ENCODE assay signal across 15 mouse cellular contexts in the genomic region with DNA sequence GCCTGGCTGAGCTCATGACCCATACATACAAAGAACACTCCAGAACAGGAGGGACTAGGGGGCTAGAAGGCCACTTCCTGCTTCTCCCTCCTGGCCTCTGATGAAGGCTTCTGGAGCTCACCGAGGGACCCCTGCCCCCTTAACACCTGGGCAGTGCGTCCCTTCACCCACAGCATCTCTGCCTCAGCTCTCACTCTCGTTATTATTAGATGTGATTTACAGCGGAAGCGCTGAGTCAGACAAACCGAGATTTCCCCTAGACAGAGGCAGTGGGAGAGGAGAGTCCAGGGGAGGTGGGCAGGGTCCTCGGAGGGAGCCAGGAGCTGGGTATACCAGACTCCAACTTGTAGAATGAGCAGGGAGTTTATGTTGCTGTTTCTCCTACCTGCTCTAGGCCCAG. TPM values are rescaled to one million over a fixed set of nuclear protein-coding genes. Genes with fewer than 3 reads are reported as not detected.
DNase-seq lines count a peak whose midpoint lies in the region; ATAC-seq and TF ChIP-seq lines count a peak whose summit lies in the region.
"Had no signal": no experiment of that assay in that cellular context is flagged by ENCODE, and none has a peak within 500 bp of the region (broad histone marks: within the 10 kb centered on the region; RNA-seq: fewer than 3 reads in every experiment).

No protein-coding gene starts in this region.

- DNase-seq in heart, adult 2 months = no peak
- peak; percentile 31 for DNase-seq in brain, embryonic 14.5 days (ENCODE audit: low read depth)
- DNase-seq in left cerebral cortex, postnatal 25 days (ENCODE audit: low spot score in 2 of 2) = no peak
- DNase-seq in left cerebral cortex, adult 8-10 months (ENCODE audit: low spot score in 2 of 2) = no peak
- DNase-seq in layer of hippocampus, postnatal 25 days (ENCODE audit: extremely low spot score in 1 of 2, low spot score in 1 of 2) = no peak
- DNase-seq: B cell, adult 2 months; gastrocnemius, adult 2 months; thymus, postnatal 14 days had no signal

- peaks cover 76% of the 10 kb centered on the region for H3K27me3 ChIP-seq in heart, embryonic 12.5 days (replicated peaks)
- no peaks in the 10 kb centered on the region for H3K27me3 ChIP-seq in heart, adult 2 months (ENCODE audit: control insufficient read depth, insufficient read depth, low read length)
- H3K27me3 ChIP-seq in hindbrain, embryonic 15.5 days = peaks cover 15% of the 10 kb centered on the region
- H3K27me3 ChIP-seq in midbrain, embryonic 15.5 days (replicated peaks) = no peaks in the 10 kb centered on the region

- 18% methylated on average over 7 of the region's 7 CpGs for WGBS in heart, embryonic 12.5 days
- 30% methylated on average over 7 of the region's 7 CpGs for WGBS in heart, adult 2 months
- 26% methylated on average over 7 of the region's 7 CpGs for WGBS in hindbrain, embryonic 15.5 days
- WGBS in midbrain, embryonic 15.5 days = 35% methylated on average over 7 of the region's 7 CpGs

- no peaks in the 10 kb centered on the region for H3K9me3 ChIP-seq in heart, embryonic 12.5 days (replicated peaks)
- H3K9me3 ChIP-seq in hindbrain, embryonic 15.5 days = no peaks in the 10 kb centered on the region
- H3K9me3 ChIP-seq in midbrain, embryonic 15.5 days = no peaks in the 10 kb centered on the region
- H3K9me3 ChIP-seq: neural tube, embryonic 12.5 days had no signal

- intact Hi-C loops in heart, adult 2 months (cut with DNase I) = loop anchor here (10.0 kb wide), 1 partner anchor 727 kb away; no protein-coding TSS in a partner anchor
- intact Hi-C loops in left cerebral cortex, postnatal 25 days (cut with DNase I) = no loop called here

- H3K27ac ChIP-seq in heart, embryonic 12.5 days (ENCODE audit: poor library complexity, severe bottlenecking) = no peak overlapping the region
- H3K27ac ChIP-seq in heart, adult 2 months = no peak overlapping the region
- peak overlapping the region; percentile 19; the same call in 1 of the 2 replicates for H3K27ac ChIP-seq in hindbrain, embryonic 15.5 days (replicated peaks)
- no peak overlapping the region for H3K27ac ChIP-seq in midbrain, embryonic 15.5 days
- H3K27ac ChIP-seq: gastrocnemius, adult 2 months; neural tube, embryonic 12.5 days had no signal

- peaks cover 20% of the 10 kb centered on the region for H3K4me1 ChIP-seq in heart, embryonic 12.5 days (replicated peaks)
- H3K4me1 ChIP-seq in heart, adult 2 months (ENCODE audit: control insufficient read depth, insufficient read depth, low read length) = no peaks in the 10 kb centered on the region
- H3K4me1 ChIP-seq in hindbrain, embryonic 15.5 days (replicated peaks) = peaks cover 44% of the 10 kb centered on the region
- H3K4me1 ChIP-seq in midbrain, embryonic 15.5 days = peaks cover 51% of the 10 kb centered on the region

- H3K4me3 ChIP-seq in heart, embryonic 12.5 days = no peak overlapping the region
- H3K4me3 ChIP-seq in heart, adult 2 months = no peak overlapping the region
- H3K4me3 ChIP-seq in hindbrain, embryonic 15.5 days = no peak overlapping the region
- no peak overlapping the region for H3K4me3 ChIP-seq in midbrain, embryonic 15.5 days
- H3K4me3 ChIP-seq: gastrocnemius, adult 2 months had no signal

- 0 out of 2 replicates have a peak, but pooled peaks cover 4% of the 10 kb centered on the region for H3K36me3 ChIP-seq in heart, embryonic 12.5 days
- no peaks in the 10 kb centered on the region for H3K36me3 ChIP-seq in heart, adult 2 months (ENCODE audit: control insufficient read depth, insufficient read depth, low read length)
- H3K36me3 ChIP-seq in hindbrain, embryonic 15.5 days = 0 out of 2 replicates have a peak, but pooled peaks cover 4% of the 10 kb centered on the region
- no peaks in the 10 kb centered on the region; the same call in 1 of the 2 replicates for H3K36me3 ChIP-seq in midbrain, embryonic 15.5 days (replicated peaks)

- no peak overlapping the region for H3K9ac ChIP-seq in heart, embryonic 12.5 days
- no peak overlapping the region for H3K9ac ChIP-seq in heart, adult 2 months (ENCODE audit: low read depth, low read length)
- no peak overlapping the region for H3K9ac ChIP-seq in hindbrain, embryonic 15.5 days
- H3K9ac ChIP-seq in midbrain, embryonic 15.5 days = no peak overlapping the region

- ATAC-seq in heart, embryonic 12.5 days (ENCODE audit: insufficient number of reproducible peaks, low FRiP score) = no peak
- no peak for ATAC-seq in hindbrain, embryonic 15.5 days (ENCODE audit: low FRiP score, low read depth)
- no peak for ATAC-seq in midbrain, embryonic 15.5 days (replicated peaks)
- ATAC-seq: activated CD4-positive, CD25-positive, alpha-beta regulatory T cell, adult 4 months had no signal

- peak overlapping the region; percentile 73 for H3K4me2 ChIP-seq in heart, embryonic 12.5 days
- peak overlapping the region; percentile 54 for H3K4me2 ChIP-seq in hindbrain, embryonic 15.5 days
- H3K4me2 ChIP-seq in midbrain, embryonic 15.5 days = peak overlapping the region; percentile 50

- no peak for TF ChIP-seq EP300 in heart, adult 2 months (IDR thresholded peaks at IDR 0.05; ENCODE audit: insufficient read depth, low read depth, low read length)

- no peak for TF ChIP-seq CTCF in heart, adult 2 months (IDR thresholded peaks at IDR 0.05)
- no peak for TF ChIP-seq CTCF in brain, embryonic 14.5 days (IDR thresholded peaks at IDR 0.05; ENCODE audit: borderline replicate concordance, extremely low read depth, insufficient read depth, insufficient read length)

- no peak for TF ChIP-seq POLR2A in heart, adult 2 months (IDR thresholded peaks at IDR 0.05; ENCODE audit: insufficient read depth, low read depth, low read length)
- no peak for TF ChIP-seq POLR2A in brain, embryonic 14.5 days (IDR thresholded peaks at IDR 0.05; ENCODE audit: borderline replicate concordance, extremely low read depth, insufficient read depth, insufficient read length, poor library complexity, severe bottlenecking)

- no peaks in the 10 kb centered on the region for H3K79me2 ChIP-seq in heart, adult 2 months (replicated peaks; ENCODE audit: control insufficient read depth, insufficient read depth, low read length)

RNA-seq across cellular contexts. Expression of a gene that starts 15.0 kb away (rescaled TPM):
- 0.23 and 0.36 TPM in 2 replicates for polyA plus RNA-seq in heart, embryonic 12.5 days (2016; fragmentation: Nextera tagmentation; extraction: Ambion mirVana)
- under 1 TPM; 0.08 to 0.16 TPM for total RNA-seq in heart, adult 2 months (2021)
- 0.04 and 0.09 TPM in 2 replicates for polyA plus RNA-seq in heart, adult 2 months (2012; rRNA removed)
- polyA plus RNA-seq in brain, embryonic 14.5 days (2012; rRNA removed) = 21.3 and 23.1 TPM in 2 replicates
- 7.9 and 13.4 TPM in 2 replicates for polyA plus RNA-seq in hindbrain, embryonic 15.5 days (2015; fragmentation: Nextera tagmentation; extraction: Ambion mirVana)
- 16.8 and 22.6 TPM in 2 replicates for polyA plus RNA-seq in midbrain, embryonic 15.5 days (2015; fragmentation: Nextera tagmentation; extraction: Ambion mirVana)
- total RNA-seq in left cerebral cortex, postnatal 25 days (2021) = 10 to 100 TPM; 18.2 to 18.3 TPM
- total RNA-seq in left cerebral cortex, adult 8-10 months (2022) = 10 to 100 TPM; 15.9 to 20.5 (median 18.3) TPM
- total RNA-seq in layer of hippocampus, postnatal 25 days (2021) = 10 to 100 TPM; 46.3 to 49.8 TPM
- total RNA-seq: megakaryocyte progenitor cell, adult 5-6 weeks had no signal
- polyA plus RNA-seq: activated CD4-positive, CD25-positive, alpha-beta regulatory T cell, adult 4 months; liver, embryonic 16.5 days had no signal

RNA-seq across cellular contexts. Expression of a gene that starts 21.8 kb away (rescaled TPM):
- 58.4 and 61.5 TPM in 2 replicates for polyA plus RNA-seq in heart, embryonic 12.5 days (2016; fragmentation: Nextera tagmentation; extraction: Ambion mirVana)
- total RNA-seq in heart, adult 2 months (2021) = 10 to 100 TPM; 12.1 to 13.5 TPM
- polyA plus RNA-seq in heart, adult 2 months (2012; rRNA removed) = 4.0 and 6.2 TPM in 2 replicates
- 22.4 and 22.6 TPM in 2 replicates for polyA plus RNA-seq in brain, embryonic 14.5 days (2012; rRNA removed)
- 39.1 and 39.5 TPM in 2 replicates for polyA plus RNA-seq in hindbrain, embryonic 15.5 days (2015; fragmentation: Nextera tagmentation; extraction: Ambion mirVana)
- polyA plus RNA-seq in midbrain, embryonic 15.5 days (2015; fragmentation: Nextera tagmentation; extraction: Ambion mirVana) = 36.8 and 41.8 TPM in 2 replicates
- total RNA-seq in left cerebral cortex, postnatal 25 days (2021) = 10 to 100 TPM; 13.8 to 17.9 TPM
- 10 to 100 TPM; 13.2 to 16.9 (median 16.3) TPM for total RNA-seq in left cerebral cortex, adult 8-10 months (2022)
- total RNA-seq in layer of hippocampus, postnatal 25 days (2021) = 10 to 100 TPM; 15.1 to 16.6 TPM

RNA-seq across cellular contexts. Expression of a gene that starts 28.9 kb away (rescaled TPM):
- 6.2 TPM in 2 replicates for polyA plus RNA-seq in heart, embryonic 12.5 days (2016; fragmentation: Nextera tagmentation; extraction: Ambion mirVana)
- total RNA-seq in heart, adult 2 months (2021) = 10 to 100 TPM in 1 of 2 experiments, 1 to 10 TPM in 1; 7.8 to 11.5 TPM
- 10.1 and 17.9 TPM in 2 replicates for polyA plus RNA-seq in heart, adult 2 months (2012; rRNA removed)
- 3.8 and 5.8 TPM in 2 replicates for polyA plus RNA-seq in brain, embryonic 14.5 days (2012; rRNA removed)
- polyA plus RNA-seq in hindbrain, embryonic 15.5 days (2015; fragmentation: Nextera tagmentation; extraction: Ambion mirVana) = 1.6 and 2.8 TPM in 2 replicates
- 1.6 and 2.2 TPM in 2 replicates for polyA plus RNA-seq in midbrain, embryonic 15.5 days (2015; fragmentation: Nextera tagmentation; extraction: Ambion mirVana)
- 1 to 10 TPM; 1.5 to 1.8 TPM for total RNA-seq in left cerebral cortex, postnatal 25 days (2021)
- 1 to 10 TPM; 1.4 to 3.1 (median 1.7) TPM for total RNA-seq in left cerebral cortex, adult 8-10 months (2022)
- total RNA-seq in layer of hippocampus, postnatal 25 days (2021) = 1 to 10 TPM; 2.3 to 2.8 TPM

RNA-seq across cellular contexts. Expression of a gene that starts 43.0 kb away (rescaled TPM):
- polyA plus RNA-seq in heart, embryonic 12.5 days (2016; fragmentation: Nextera tagmentation; extraction: Ambion mirVana) = 100.0 and 100 TPM in 2 replicates
- total RNA-seq in heart, adult 2 months (2021) = 10 to 100 TPM; 18.0 to 19.4 TPM
- 7.7 and 11.5 TPM in 2 replicates for polyA plus RNA-seq in heart, adult 2 months (2012; rRNA removed)
- 53.1 and 59.7 TPM in 2 replicates for polyA plus RNA-seq in brain, embryonic 14.5 days (2012; rRNA removed)
- 96.2 and 106 TPM in 2 replicates for polyA plus RNA-seq in hindbrain, embryonic 15.5 days (2015; fragmentation: Nextera tagmentation; extraction: Ambion mirVana)
- 110 and 112 TPM in 2 replicates for polyA plus RNA-seq in midbrain, embryonic 15.5 days (2015; fragmentation: Nextera tagmentation; extraction: Ambion mirVana)
- total RNA-seq in left cerebral cortex, postnatal 25 days (2021) = 10 to 100 TPM; 31.6 to 33.7 TPM
- total RNA-seq in left cerebral cortex, adult 8-10 months (2022) = 10 to 100 TPM; 32.4 to 39.9 (median 35.4) TPM
- 10 to 100 TPM; 34.6 to 34.8 TPM for total RNA-seq in layer of hippocampus, postnatal 25 days (2021)
